Mouse (Mus musculus): Measurements from ENCODE around the gene Mipep. TPM values are rescaled to one million over a fixed set of nuclear protein-coding genes. Genes with fewer than 3 reads are reported as not detected.
A peak's percentile ranks its signal among the peaks of the same experiment; 100 is the strongest.

The Mipep gene
- polyA plus RNA-seq, 1 experiment from 2014 or later, result 20.5 TPM

DNA sequence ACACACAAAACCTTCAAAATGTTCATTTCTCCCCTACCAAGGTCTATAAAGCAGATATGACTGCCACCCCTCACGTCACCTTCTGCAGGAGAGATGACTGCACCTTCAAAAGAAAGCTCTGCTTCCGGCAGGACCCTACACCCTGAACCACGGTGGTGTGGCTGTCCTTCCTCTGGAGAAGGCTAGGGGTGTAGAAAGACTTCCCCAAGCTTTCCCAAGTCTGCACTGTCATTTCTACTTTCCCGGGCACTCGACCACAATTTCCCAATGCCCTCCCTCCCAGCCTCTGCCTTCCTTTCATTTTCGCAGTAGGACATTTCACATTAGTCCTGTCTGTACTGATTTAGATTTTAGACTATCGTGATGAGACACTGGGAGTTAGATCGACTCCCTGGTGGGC is 1.2 kb upstream of the Mipep start:
- no peaks in the 10 kb centered on the region for H3K27me3 ChIP-seq (replicated peaks; ENCODE audit: control insufficient read depth, insufficient read depth, low read length)
- H3K36me3 ChIP-seq (ENCODE audit: control insufficient read depth, insufficient read depth), result no peaks in the 10 kb centered on the region
- no peak overlapping the region for H3K4me3 ChIP-seq (replicated peaks; ENCODE audit: low read length)
- no peak overlapping the region for H3K4me2 ChIP-seq (ENCODE audit: low read length)
- WGBS, result 46% methylated on average over 8 of the region's 8 CpGs
- no peak overlapping the region for H3K9ac ChIP-seq (replicated peaks; ENCODE audit: low read depth, low read length)
- no peak overlapping the region for H3K27ac ChIP-seq (ENCODE audit: low read length)
- ATAC-seq, result no peak
- H3K4me1 ChIP-seq (replicated peaks; ENCODE audit: control insufficient read depth, insufficient read depth, low read length), result peaks cover 5% of the 10 kb centered on the region; the same call in 1 of the 2 replicates
- no peaks in the 10 kb centered on the region for H3K9me3 ChIP-seq (ENCODE audit: control insufficient read depth, low read length)

GRCm38 (mm10) chr14:60790103-60790502 is 5.7 kb downstream of the Mipep start:
- H3K9me3 ChIP-seq (ENCODE audit: control insufficient read depth, low read length), result no peaks in the 10 kb centered on the region
- ATAC-seq, result no peak
- WGBS, result 29% methylated on average over 3 of the region's 3 CpGs
- H3K27ac ChIP-seq (ENCODE audit: low read length), result no peak overlapping the region
- peaks cover 10% of the 10 kb centered on the region for H3K36me3 ChIP-seq (ENCODE audit: control insufficient read depth, insufficient read depth)
- no peak overlapping the region for H3K4me2 ChIP-seq (ENCODE audit: low read length)
- H3K27me3 ChIP-seq (replicated peaks; ENCODE audit: control insufficient read depth, insufficient read depth, low read length), result no peaks in the 10 kb centered on the region
- no peak overlapping the region for H3K9ac ChIP-seq (replicated peaks; ENCODE audit: low read depth, low read length)
- H3K4me3 ChIP-seq (replicated peaks; ENCODE audit: low read length), result no peak overlapping the region
- H3K4me1 ChIP-seq (replicated peaks; ENCODE audit: control insufficient read depth, insufficient read depth, low read length), result peaks cover 2% of the 10 kb centered on the region; the same call in 1 of the 2 replicates

DNA sequence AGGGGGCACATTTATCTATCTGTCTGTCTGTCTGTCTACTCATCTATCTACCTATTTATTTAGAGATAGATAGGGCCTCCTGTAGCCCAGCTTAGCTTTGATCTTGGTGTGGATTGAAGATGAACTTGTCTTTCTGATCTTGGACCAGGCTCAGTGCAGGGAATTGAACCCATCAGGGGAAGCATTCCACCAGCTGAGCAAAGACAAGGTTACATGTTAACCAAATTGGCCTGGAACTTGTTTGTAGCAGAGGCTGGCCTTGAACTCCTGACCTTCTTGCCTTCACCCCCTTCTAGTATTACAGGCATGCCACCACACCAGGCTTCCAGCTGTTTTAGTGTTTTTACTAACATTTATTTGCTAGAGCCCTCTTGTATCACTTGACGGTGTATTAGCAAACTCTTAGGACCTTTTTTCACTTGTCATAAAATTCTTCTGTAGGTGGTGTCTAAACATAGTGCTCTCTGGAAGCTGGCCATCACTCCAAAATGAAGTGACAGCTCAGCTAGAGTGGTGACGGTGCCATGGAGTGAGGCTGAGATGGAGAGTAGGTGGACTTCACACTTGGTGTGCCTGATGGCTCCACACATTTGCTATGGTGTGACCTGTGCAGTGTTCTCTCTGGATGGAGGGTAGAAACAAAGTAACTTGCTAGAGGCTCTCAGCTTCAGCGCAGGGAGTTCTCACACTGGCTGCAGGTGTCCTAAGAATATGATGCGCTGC is 12.4 kb downstream of the Mipep start:
- no peak overlapping the region for H3K4me3 ChIP-seq (replicated peaks; ENCODE audit: low read length)
- no peaks in the 10 kb centered on the region for H3K27me3 ChIP-seq (replicated peaks; ENCODE audit: control insufficient read depth, insufficient read depth, low read length)
- 90% methylated on average over 4 of the region's 4 CpGs for WGBS
- H3K4me1 ChIP-seq (replicated peaks; ENCODE audit: control insufficient read depth, insufficient read depth, low read length), result no peaks in the 10 kb centered on the region
- H3K27ac ChIP-seq (ENCODE audit: low read length), result no peak overlapping the region
- H3K9me3 ChIP-seq (ENCODE audit: control insufficient read depth, low read length), result no peaks in the 10 kb centered on the region
- no peak overlapping the region for H3K4me2 ChIP-seq (ENCODE audit: low read length)
- no peak overlapping the region for H3K9ac ChIP-seq (replicated peaks; ENCODE audit: low read depth, low read length)
- no peak for ATAC-seq
- H3K36me3 ChIP-seq (ENCODE audit: control insufficient read depth, insufficient read depth), result peaks cover 6% of the 10 kb centered on the region

DNA sequence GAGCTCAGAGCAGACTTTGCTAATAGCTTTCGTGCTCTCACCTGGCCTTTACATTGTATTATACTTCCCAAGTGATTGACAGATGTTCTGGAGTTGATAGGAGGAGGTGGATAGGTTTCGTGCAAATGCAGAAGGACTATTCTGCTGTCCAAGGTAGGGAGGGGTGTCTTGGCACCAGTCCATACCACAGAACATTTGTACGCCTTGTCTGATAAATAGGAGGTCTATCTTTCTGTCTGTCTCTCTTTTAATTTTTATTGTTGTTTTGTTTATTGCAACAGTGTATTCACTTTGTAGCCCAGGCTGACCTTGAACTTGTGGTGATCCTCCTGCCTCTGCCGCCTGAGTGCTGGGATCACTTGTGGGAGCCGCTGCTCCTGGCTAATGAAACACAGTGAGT is 13.2 kb downstream of the Mipep start:
- H3K27ac ChIP-seq (ENCODE audit: low read length), result no peak overlapping the region
- no peaks in the 10 kb centered on the region for H3K27me3 ChIP-seq (replicated peaks; ENCODE audit: control insufficient read depth, insufficient read depth, low read length)
- no peaks in the 10 kb centered on the region; the same call in 1 of the 2 replicates for H3K36me3 ChIP-seq (ENCODE audit: control insufficient read depth, insufficient read depth)
- no peaks in the 10 kb centered on the region for H3K9me3 ChIP-seq (ENCODE audit: control insufficient read depth, low read length)
- no peak overlapping the region for H3K4me3 ChIP-seq (replicated peaks; ENCODE audit: low read length)
- WGBS, result 89% methylated on average over 5 of the region's 5 CpGs
- H3K4me2 ChIP-seq (ENCODE audit: low read length), result no peak overlapping the region
- no peak overlapping the region for H3K9ac ChIP-seq (replicated peaks; ENCODE audit: low read depth, low read length)
- no peak for ATAC-seq
- no peaks in the 10 kb centered on the region for H3K4me1 ChIP-seq (replicated peaks; ENCODE audit: control insufficient read depth, insufficient read depth, low read length)

- 93% methylated on average over 4 of the region's 4 CpGs for WGBS
- ATAC-seq, result no peak
Measured at GRCm38 (mm10) chr14:60798721-60799120, 14.3 kb downstream of the Mipep start.

DNA sequence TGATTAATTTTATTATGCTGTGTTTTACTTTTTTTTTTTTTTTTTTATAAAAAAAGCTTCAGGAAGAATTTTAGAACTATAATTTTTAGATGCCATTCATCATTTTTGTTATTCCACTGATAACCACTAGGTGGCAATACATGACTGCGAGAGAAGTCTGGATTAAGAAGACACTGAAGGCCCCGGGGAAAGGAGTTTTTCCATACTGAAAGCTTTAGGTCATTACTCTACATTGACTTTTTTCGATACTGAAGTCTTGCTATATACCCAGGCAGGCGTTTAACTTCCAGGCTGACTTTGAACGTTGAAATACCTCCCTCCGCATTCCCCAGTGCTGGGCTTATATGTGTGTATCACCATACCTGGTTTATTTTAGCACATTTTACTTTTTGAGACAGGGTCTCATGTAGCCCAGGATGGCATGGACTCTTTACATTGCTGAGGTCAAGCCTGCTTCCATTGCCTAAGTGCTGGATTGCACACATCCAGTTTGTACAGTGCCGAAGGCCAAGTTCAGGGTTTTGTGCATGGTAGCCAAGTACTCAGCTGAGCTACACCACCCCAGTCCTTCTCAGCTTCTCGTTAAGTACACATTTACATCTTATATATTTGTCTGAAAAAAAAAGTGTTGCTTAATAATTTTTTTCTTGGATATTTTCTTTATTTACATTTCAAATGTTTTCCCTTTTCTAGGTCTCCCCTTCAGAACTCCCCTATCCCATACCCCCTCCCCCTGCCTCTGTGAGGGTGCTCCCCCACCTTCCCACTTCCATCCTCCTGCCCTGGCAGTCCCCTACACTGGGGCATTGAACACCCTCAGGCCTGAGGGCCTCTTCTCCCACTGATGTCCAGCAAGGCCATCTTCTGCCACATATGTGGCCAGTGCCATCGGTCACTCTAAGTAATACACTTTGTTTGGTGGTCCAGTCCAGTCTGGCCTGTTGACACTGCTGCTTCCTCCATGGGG is 15.7 kb downstream of the Mipep start:
- no peak overlapping the region for H3K27ac ChIP-seq (ENCODE audit: low read length)
- H3K9me3 ChIP-seq (ENCODE audit: control insufficient read depth, low read length), result no peaks in the 10 kb centered on the region
- no peak overlapping the region for H3K9ac ChIP-seq (replicated peaks; ENCODE audit: low read depth, low read length)
- H3K4me1 ChIP-seq (replicated peaks; ENCODE audit: control insufficient read depth, insufficient read depth, low read length), result no peaks in the 10 kb centered on the region
- H3K4me2 ChIP-seq (ENCODE audit: low read length), result no peak overlapping the region
- 52% methylated on average over 9 of the region's 9 CpGs for WGBS
- peak; percentile 49 for ATAC-seq
- H3K27me3 ChIP-seq (replicated peaks; ENCODE audit: control insufficient read depth, insufficient read depth, low read length), result no peaks in the 10 kb centered on the region
- H3K4me3 ChIP-seq (replicated peaks; ENCODE audit: low read length), result no peak overlapping the region
- no peaks in the 10 kb centered on the region; the same call in 1 of the 2 replicates for H3K36me3 ChIP-seq (ENCODE audit: control insufficient read depth, insufficient read depth)

More at GRCm38 (mm10) chr14:60798721-60799120, 14.3 kb downstream of the Mipep start:
- Histone ChIP-seq H3K4me3 (replicated peaks; ENCODE audit: low read length) (no peak overlapping the region), H3K9ac (replicated peaks; ENCODE audit: low read depth, low read length) (no peak overlapping the region), H3K27me3 (replicated peaks; ENCODE audit: control insufficient read depth, insufficient read depth, low read length) (no peaks in the 10 kb centered on the region), H3K4me2 (ENCODE audit: low read length) (no peak overlapping the region), H3K4me1 (replicated peaks; ENCODE audit: control insufficient read depth, insufficient read depth, low read length) (no peaks in the 10 kb centered on the region), H3K36me3 (ENCODE audit: control insufficient read depth, insufficient read depth) (no peaks in the 10 kb centered on the region; the same call in 1 of the 2 replicates), H3K27ac (ENCODE audit: low read length) (no peak overlapping the region), H3K9me3 (ENCODE audit: control insufficient read depth, low read length) (no peaks in the 10 kb centered on the region)

GRCm38 (mm10) chr14:60802026-60802425 is 17.7 kb downstream of the Mipep start:
- Histone ChIP-seq H3K4me2 (ENCODE audit: low read length) (no peak overlapping the region), H3K36me3 (ENCODE audit: control insufficient read depth, insufficient read depth) (no peaks in the 10 kb centered on the region; the same call in 1 of the 2 replicates), H3K4me3 (replicated peaks; ENCODE audit: low read length) (no peak overlapping the region), H3K9me3 (ENCODE audit: control insufficient read depth, low read length) (no peaks in the 10 kb centered on the region), H3K27me3 (replicated peaks; ENCODE audit: control insufficient read depth, insufficient read depth, low read length) (no peaks in the 10 kb centered on the region), H3K9ac (replicated peaks; ENCODE audit: low read depth, low read length) (no peak overlapping the region), H3K4me1 (replicated peaks; ENCODE audit: control insufficient read depth, insufficient read depth, low read length) (no peaks in the 10 kb centered on the region), H3K27ac (ENCODE audit: low read length) (no peak overlapping the region)
- WGBS, result 95% methylated on average over 13 of the region's 13 CpGs
- ATAC-seq, result no peak

- Histone ChIP-seq H3K27ac (ENCODE audit: low read length) (no peak overlapping the region), H3K36me3 (ENCODE audit: control insufficient read depth, insufficient read depth) (no peaks in the 10 kb centered on the region; the same call in 1 of the 2 replicates), H3K4me1 (replicated peaks; ENCODE audit: control insufficient read depth, insufficient read depth, low read length) (no peaks in the 10 kb centered on the region), H3K9me3 (ENCODE audit: control insufficient read depth, low read length) (no peaks in the 10 kb centered on the region), H3K4me2 (ENCODE audit: low read length) (no peak overlapping the region), H3K4me3 (replicated peaks; ENCODE audit: low read length) (no peak overlapping the region), H3K27me3 (replicated peaks; ENCODE audit: control insufficient read depth, insufficient read depth, low read length) (no peaks in the 10 kb centered on the region), H3K9ac (replicated peaks; ENCODE audit: low read depth, low read length) (no peak overlapping the region)
- no peak for ATAC-seq
- 85% methylated on average over 9 of the region's 9 CpGs for WGBS
Measured at GRCm38 (mm10) chr14:60804978-60805377, 20.6 kb downstream of the Mipep start.

DNA sequence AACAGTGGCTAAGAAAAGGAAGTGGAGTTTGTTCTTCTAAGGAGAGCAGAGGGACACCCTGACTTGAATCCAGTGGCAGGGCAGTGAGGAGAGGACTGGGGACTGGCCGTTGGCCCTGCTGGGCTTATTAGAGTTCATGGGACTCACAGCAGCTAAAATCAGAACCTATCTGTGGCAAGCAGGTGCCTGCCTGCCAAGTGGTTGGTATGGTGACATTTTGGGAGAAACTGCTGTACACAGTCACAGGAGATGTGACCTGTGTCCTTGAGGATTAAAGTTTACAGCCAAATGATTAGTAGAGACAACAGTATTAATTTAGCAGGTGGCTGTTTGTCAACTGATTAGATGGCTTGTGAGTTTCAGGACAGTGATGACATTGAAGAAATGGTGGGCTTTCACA is 21.5 kb downstream of the Mipep start:
- Histone ChIP-seq H3K4me3 (replicated peaks; ENCODE audit: low read length) (no peak overlapping the region), H3K27ac (ENCODE audit: low read length) (no peak overlapping the region), H3K4me2 (ENCODE audit: low read length) (no peak overlapping the region), H3K9me3 (ENCODE audit: control insufficient read depth, low read length) (no peaks in the 10 kb centered on the region), H3K9ac (replicated peaks; ENCODE audit: low read depth, low read length) (no peak overlapping the region), H3K36me3 (ENCODE audit: control insufficient read depth, insufficient read depth) (no peaks in the 10 kb centered on the region; the same call in 1 of the 2 replicates), H3K27me3 (replicated peaks; ENCODE audit: control insufficient read depth, insufficient read depth, low read length) (no peaks in the 10 kb centered on the region), H3K4me1 (replicated peaks; ENCODE audit: control insufficient read depth, insufficient read depth, low read length) (no peaks in the 10 kb centered on the region)
- 85% methylated on average over 1 of the region's 1 CpGs for WGBS
- ATAC-seq, result no peak

Data from forebrain, embryonic 16.5 days (tissue).